Mouse (Mus musculus): ENCODE measurements at regions not wholly inside any gene's neighbourhood (a gene's known extent, or its start where the extent isn't known, plus 50 kb on each side); places are given as distances from the start of the nearest gene placed in this dataset.

GRCm38 (mm10) chr10:18943296-18944075 is 72.0 kb downstream of the Tnfaip3 start:
- WGBS: 77% methylated on average over 6 of the region's 6 CpGs

DNA sequence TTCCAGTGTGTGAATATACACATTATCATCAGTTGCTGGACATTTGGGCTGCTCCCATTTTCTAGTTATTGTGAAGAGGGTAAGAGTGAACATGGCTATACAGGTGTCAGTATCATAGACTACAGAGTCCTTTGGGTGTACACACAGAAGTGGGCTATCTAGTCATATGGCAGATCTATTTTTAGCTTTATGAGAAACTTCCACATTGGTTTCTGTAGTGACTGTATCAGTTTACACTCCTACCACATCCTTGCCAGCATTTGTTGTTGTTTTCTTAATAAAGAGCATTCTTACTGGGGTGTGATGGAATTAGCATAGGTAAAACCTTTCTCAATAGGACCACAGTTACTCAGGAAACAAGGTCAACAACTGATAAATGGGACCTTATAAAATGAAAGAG is 68.7 kb downstream of the Tnfaip3 start:
- DNase-seq (ENCODE audit: low spot score): no peak

More at GRCm38 (mm10) chr10:18943296-18944075, 72.0 kb downstream of the Tnfaip3 start:
- H3K4me3 ChIP-seq (replicated peaks; ENCODE audit: low read length): no peak overlapping the region
- DNase-seq (ENCODE audit: low spot score) (no peak), ATAC-seq (ENCODE audit: low FRiP score) (no peak)
- H3K4me1 ChIP-seq (replicated peaks; ENCODE audit: control insufficient read depth, insufficient read depth, low read length): no peaks in the 10 kb centered on the region
- H3K27me3 ChIP-seq (ENCODE audit: control insufficient read depth, insufficient read depth, low read length): no peaks in the 10 kb centered on the region
- H3K36me3 ChIP-seq (replicated peaks; ENCODE audit: control insufficient read depth, insufficient read depth): no peaks in the 10 kb centered on the region
- no peak overlapping the region for H3K4me2 ChIP-seq (replicated peaks)
- H3K9ac ChIP-seq: no peak overlapping the region
- no peak overlapping the region for H3K27ac ChIP-seq
- no peaks in the 10 kb centered on the region for H3K9me3 ChIP-seq (ENCODE audit: control insufficient read depth, low read length)

More for the DNA sequence above, 68.7 kb downstream of the Tnfaip3 start:
- Histone ChIP-seq H3K36me3 (replicated peaks; ENCODE audit: control insufficient read depth, insufficient read depth) (no peaks in the 10 kb centered on the region), H3K4me2 (replicated peaks) (no peak overlapping the region), H3K4me3 (replicated peaks; ENCODE audit: low read length) (no peak overlapping the region), H3K4me1 (replicated peaks; ENCODE audit: control insufficient read depth, insufficient read depth, low read length) (no peaks in the 10 kb centered on the region), H3K27ac (no peak overlapping the region), H3K27me3 (ENCODE audit: control insufficient read depth, insufficient read depth, low read length) (no peaks in the 10 kb centered on the region), H3K9me3 (ENCODE audit: control insufficient read depth, low read length) (no peaks in the 10 kb centered on the region), H3K9ac (no peak overlapping the region)
- no peak for ATAC-seq (ENCODE audit: low FRiP score)
